Mouse (Mus musculus) R1 (cell line): ENCODE data around the gene Qprt.

ENCODE experiments used
- DNase-seq: peaks from one replicate; pipeline ENCODE4 v3.0.0-alpha.2; 2018; ENCODE audit warnings: low read depth, low spot score

Qprt gene

GRCm38 (mm10) chr7:127133125-127133524 lies 11.1 kb upstream of the Qprt start:
- peak; percentile 50 for DNase-seq

GRCm38 (mm10) chr7:127129638-127130037 lies 7.6 kb upstream of the Qprt start:
- peak; percentile 71 for DNase-seq

GRCm38 (mm10) chr7:127121061-127121910 lies 740 bp downstream of the Qprt start:
- DNase-seq, result peak; percentile 82

GRCm38 (mm10) chr7:127118671-127119445 lies 3.2 kb downstream of the Qprt start:
- DNase-seq, result peak; percentile 35

GRCm38 (mm10) chr7:127117948-127118347 lies 4.1 kb downstream of the Qprt start:
- peak; percentile 68 for DNase-seq

GRCm38 (mm10) chr7:127116331-127116935 lies 5.6 kb downstream of the Qprt start:
- DNase-seq, result no peak

GRCm38 (mm10) chr7:127114920-127115319 lies 7.1 kb downstream of the Qprt start:
- no peak for DNase-seq

GRCm38 (mm10) chr7:127113614-127114259 lies 8.3 kb downstream of the Qprt start:
- peak; percentile 54 for DNase-seq

- no peak for DNase-seq
Observed at GRCm38 (mm10) chr7:127112921-127113597, 9.0 kb downstream of the Qprt start.

- DNase-seq, result no peak
Observed at GRCm38 (mm10) chr7:127112251-127112841, 9.7 kb downstream of the Qprt start.

GRCm38 (mm10) chr7:127111461-127111860 lies 10.6 kb downstream of the Qprt start:
- peak; percentile 93 for DNase-seq

- DNase-seq, result peak; percentile 87
Observed at GRCm38 (mm10) chr7:127110239-127111007, 11.6 kb downstream of the Qprt start.

GRCm38 (mm10) chr7:127105551-127105950 lies 16.5 kb downstream of the Qprt start:
- no peak for DNase-seq

GRCm38 (mm10) chr7:127104560-127105332 lies 17.3 kb downstream of the Qprt start:
- peak; percentile 97 for DNase-seq

- DNase-seq, result peak; percentile 56
Observed at GRCm38 (mm10) chr7:127103960-127104359, 18.1 kb downstream of the Qprt start.

- DNase-seq, result no peak
Observed at GRCm38 (mm10) chr7:127102148-127102547, 19.9 kb downstream of the Qprt start.

GRCm38 (mm10) chr7:127101451-127102016 lies 20.5 kb downstream of the Qprt start:
- no peak for DNase-seq

- no peak for DNase-seq
Observed at GRCm38 (mm10) chr7:127099528-127099927, 22.5 kb downstream of the Qprt start.

GRCm38 (mm10) chr7:127098950-127099349 lies 23.1 kb downstream of the Qprt start:
- DNase-seq, result no peak
